Mouse (Mus musculus) mouse trophoblast stem cell (cell line): ENCODE measurements around the gene Rnase2a.
"Not testable (repeated sequence)": the region's sequence is repeated elsewhere in the genome, so short reads cannot be mapped to it uniquely, and the experiment has no call there.

Experiments
- in situ Hi-C, 2 experiments: fragments of 300-500 bp; cut with MseI, MboI; formaldehyde crosslinking; loops; 2 replicates in 1 of 2; 3 replicates in 1 of 2; pipeline ENCODE4 v1.15.1; 2025

Rnase2a gene

GRCm38 (mm10) chr14:51256041-51256440 lies at the start of gene Rnase2a:
Gene Rnase2a (minus strand): TSS chr14:51256112.
- in situ Hi-C loops, result no loop called here

- in situ Hi-C loops, result no loop called here
These were observed 35.6 kb upstream of the Rnase2a start for GRCm38 (mm10) chr14:51291505-51291904.

GRCm38 (mm10) chr14:51278515-51278914 lies 22.6 kb upstream of the Rnase2a start:
- in situ Hi-C loops, result not testable (repeated sequence)

GRCm38 (mm10) chr14:51268677-51269076 lies 12.8 kb upstream of the Rnase2a start:
- in situ Hi-C loops, result loop anchor here (5.0 kb wide), 1 partner anchor 91 kb away; no protein-coding TSS in a partner anchor

- in situ Hi-C loops, result loop anchor here (5.0 kb wide), 1 partner anchor 89 kb away; no protein-coding TSS in a partner anchor
These were observed 10.2 kb upstream of the Rnase2a start for GRCm38 (mm10) chr14:51266113-51266512.

- in situ Hi-C loops, result loop anchor here (5.0 kb wide), 1 partner anchor 88 kb away; no protein-coding TSS in a partner anchor
These were observed 9.8 kb upstream of the Rnase2a start for GRCm38 (mm10) chr14:51265667-51266066.

GRCm38 (mm10) chr14:51262397-51262796 lies 6.5 kb upstream of the Rnase2a start:
- in situ Hi-C loops, result no loop called here

- in situ Hi-C loops, result no loop called here
These were observed 3.8 kb upstream of the Rnase2a start for GRCm38 (mm10) chr14:51259741-51260140.

GRCm38 (mm10) chr14:51253569-51253968 lies 2.3 kb downstream of the Rnase2a start:
- in situ Hi-C loops, result no loop called here

GRCm38 (mm10) chr14:51252206-51252605 lies 3.7 kb downstream of the Rnase2a start:
- in situ Hi-C loops, result not testable (repeated sequence)

GRCm38 (mm10) chr14:51250348-51250747 lies 5.6 kb downstream of the Rnase2a start:
- in situ Hi-C loops, result no loop called here

- in situ Hi-C loops, result no loop called here
These were observed 8.2 kb downstream of the Rnase2a start for GRCm38 (mm10) chr14:51247736-51248135.

- in situ Hi-C loops, result loop anchor here in 1 of 2 experiments (5.0 kb wide), 1 partner anchor 139 kb away; no protein-coding TSS in a partner anchor
These were observed 15.0 kb downstream of the Rnase2a start for GRCm38 (mm10) chr14:51240899-51241298.

- in situ Hi-C loops, result loop anchor here in 1 of 2 experiments (5.0 kb wide), 1 partner anchor 85 kb away; no protein-coding TSS in a partner anchor
These were observed 18.4 kb downstream of the Rnase2a start for GRCm38 (mm10) chr14:51237488-51237887.

GRCm38 (mm10) chr14:51229657-51230056 lies 26.3 kb downstream of the Rnase2a start:
- in situ Hi-C loops, result not testable (repeated sequence)

GRCm38 (mm10) chr14:51220075-51220474 lies 35.8 kb downstream of the Rnase2a start:
- in situ Hi-C loops, result not testable (repeated sequence)
